Mouse (Mus musculus): ENCODE data around the gene Map2k1. TPM values are rescaled to one million over a fixed set of nuclear protein-coding genes. Genes with fewer than 3 reads are reported as not detected.

Map2k1 gene
- polyA plus RNA-seq, 1 experiment from 2014 or later: 77.1 TPM

DNA sequence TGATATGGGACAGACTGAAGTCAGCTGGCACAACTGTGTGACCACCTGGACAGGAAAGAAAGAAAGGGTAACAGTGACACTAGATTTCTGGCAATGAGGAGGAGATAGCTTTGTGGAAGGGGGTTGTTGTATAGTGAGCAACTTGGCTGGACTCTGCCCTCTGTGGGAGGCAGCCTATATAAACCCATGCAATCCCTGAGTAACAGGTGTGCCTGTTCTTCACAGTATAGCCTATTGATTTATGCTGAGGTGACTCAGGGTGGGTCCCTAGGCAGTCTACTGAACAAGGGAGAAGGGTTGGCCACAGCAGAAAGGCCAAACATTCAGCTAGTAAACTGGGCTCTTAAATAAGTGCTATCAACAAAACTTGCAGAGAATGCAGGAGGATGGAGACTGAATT lies 27.6 kb downstream of the Map2k1 start:
- no peak overlapping the region for H3K4me2 ChIP-seq
- H3K4me1 ChIP-seq (replicated peaks): peaks cover 11% of the 10 kb centered on the region
- no peak overlapping the region for H3K9ac ChIP-seq (replicated peaks)

DNA sequence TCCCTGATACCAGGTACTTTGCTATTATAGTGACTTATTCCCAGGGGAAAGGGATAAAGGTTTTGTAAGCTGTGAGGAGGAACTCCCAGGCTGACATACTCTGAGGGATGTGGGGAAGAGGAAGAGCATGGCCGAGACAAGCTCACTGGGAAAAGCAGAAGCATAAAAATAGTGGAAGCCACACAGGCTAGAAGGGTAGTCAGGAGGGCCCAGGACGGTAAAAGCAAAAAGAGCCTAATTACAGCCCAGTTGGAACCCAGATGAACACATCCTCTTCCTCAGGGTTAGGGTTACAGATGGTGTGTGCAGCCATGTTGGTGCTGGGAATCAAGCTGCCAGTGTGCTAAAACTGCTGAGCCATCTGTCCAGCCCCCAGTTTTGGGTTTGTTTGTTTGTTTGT lies 31.3 kb downstream of the Map2k1 start:
- no peak overlapping the region for H3K9ac ChIP-seq (replicated peaks)
- no peaks in the 10 kb centered on the region for H3K9me3 ChIP-seq
- H3K4me2 ChIP-seq: no peak overlapping the region
- ATAC-seq (ENCODE audit: insufficient number of reproducible peaks, insufficient read depth, low FRiP score, low TSS enrichment, low read depth): no peak
- peaks cover 13% of the 10 kb centered on the region for H3K4me1 ChIP-seq (replicated peaks)
- no peaks in the 10 kb centered on the region for H3K27me3 ChIP-seq
- no peak overlapping the region for H3K27ac ChIP-seq
- 47% methylated on average over 2 of the region's 2 CpGs for WGBS
- no peaks in the 10 kb centered on the region; the same call in 1 of the 2 replicates for H3K36me3 ChIP-seq
- no peak overlapping the region for H3K4me3 ChIP-seq (replicated peaks)

More for the DNA sequence above, 27.6 kb downstream of the Map2k1 start:
- H3K27ac ChIP-seq: no peak overlapping the region
- no peaks in the 10 kb centered on the region for H3K9me3 ChIP-seq
- no peaks in the 10 kb centered on the region for H3K27me3 ChIP-seq
- no peak overlapping the region for H3K4me3 ChIP-seq (replicated peaks)
- ATAC-seq (ENCODE audit: insufficient number of reproducible peaks, insufficient read depth, low FRiP score, low TSS enrichment, low read depth): no peak
- H3K36me3 ChIP-seq: no peaks in the 10 kb centered on the region; the same call in 1 of the 2 replicates

DNA sequence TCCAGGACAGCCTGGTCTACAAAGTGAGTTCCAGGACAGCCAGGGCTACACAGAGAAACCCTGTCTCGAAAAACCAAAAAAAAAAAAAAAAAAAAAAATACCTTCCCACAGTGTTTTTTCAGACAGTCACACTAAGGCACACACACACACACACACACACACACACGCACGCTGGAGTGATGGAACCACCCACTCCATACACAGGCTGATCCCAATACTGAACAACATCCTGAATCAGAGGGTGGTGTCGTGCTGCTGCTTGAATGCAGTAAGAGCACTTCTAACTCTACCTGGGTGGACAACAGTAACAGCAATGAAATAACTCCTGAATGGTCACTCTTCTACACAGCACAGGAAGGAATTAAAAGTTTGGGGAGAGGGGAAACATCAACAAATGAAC lies 32.0 kb downstream of the Map2k1 start:
- 81% methylated on average over 4 of the region's 4 CpGs for WGBS
- no peak overlapping the region for H3K4me2 ChIP-seq
- no peaks in the 10 kb centered on the region for H3K27me3 ChIP-seq
- H3K9ac ChIP-seq (replicated peaks): no peak overlapping the region
- no peak overlapping the region for H3K4me3 ChIP-seq (replicated peaks)
- no peaks in the 10 kb centered on the region for H3K9me3 ChIP-seq
- no peak for ATAC-seq (ENCODE audit: insufficient number of reproducible peaks, insufficient read depth, low FRiP score, low TSS enrichment, low read depth)
- H3K27ac ChIP-seq: no peak overlapping the region
- H3K4me1 ChIP-seq (replicated peaks): peaks cover 13% of the 10 kb centered on the region
- no peaks in the 10 kb centered on the region; the same call in 1 of the 2 replicates for H3K36me3 ChIP-seq

DNA sequence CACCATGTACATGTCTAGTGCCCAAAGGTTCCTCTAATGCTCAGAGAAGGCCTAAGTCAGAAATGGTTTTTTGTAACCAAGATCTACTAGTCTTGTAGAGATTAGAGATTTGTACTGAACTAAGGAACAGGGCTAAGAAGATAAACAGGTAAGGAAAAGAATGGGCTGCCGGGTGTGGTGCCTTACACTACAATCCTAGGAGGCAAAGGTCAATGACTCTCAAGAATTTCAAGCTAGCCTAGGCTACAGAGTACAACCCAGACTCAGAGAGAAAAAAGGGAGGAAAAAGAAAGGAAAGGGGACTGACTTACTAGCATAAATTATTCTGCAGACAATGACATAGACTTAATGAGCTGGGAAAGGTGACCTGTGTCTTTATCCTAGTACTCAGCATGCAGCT lies 32.8 kb downstream of the Map2k1 start:
- Histone ChIP-seq H3K27me3 (no peaks in the 10 kb centered on the region), H3K36me3 (no peaks in the 10 kb centered on the region; the same call in 1 of the 2 replicates), H3K4me2 (no peak overlapping the region), H3K9me3 (no peaks in the 10 kb centered on the region), H3K4me3 (replicated peaks) (no peak overlapping the region), H3K4me1 (replicated peaks) (peaks cover 13% of the 10 kb centered on the region), H3K27ac (no peak overlapping the region), H3K9ac (replicated peaks) (no peak overlapping the region)
- ATAC-seq (ENCODE audit: insufficient number of reproducible peaks, insufficient read depth, low FRiP score, low TSS enrichment, low read depth): no peak
- WGBS: 68% methylated on average over 1 of the region's 1 CpGs

DNA sequence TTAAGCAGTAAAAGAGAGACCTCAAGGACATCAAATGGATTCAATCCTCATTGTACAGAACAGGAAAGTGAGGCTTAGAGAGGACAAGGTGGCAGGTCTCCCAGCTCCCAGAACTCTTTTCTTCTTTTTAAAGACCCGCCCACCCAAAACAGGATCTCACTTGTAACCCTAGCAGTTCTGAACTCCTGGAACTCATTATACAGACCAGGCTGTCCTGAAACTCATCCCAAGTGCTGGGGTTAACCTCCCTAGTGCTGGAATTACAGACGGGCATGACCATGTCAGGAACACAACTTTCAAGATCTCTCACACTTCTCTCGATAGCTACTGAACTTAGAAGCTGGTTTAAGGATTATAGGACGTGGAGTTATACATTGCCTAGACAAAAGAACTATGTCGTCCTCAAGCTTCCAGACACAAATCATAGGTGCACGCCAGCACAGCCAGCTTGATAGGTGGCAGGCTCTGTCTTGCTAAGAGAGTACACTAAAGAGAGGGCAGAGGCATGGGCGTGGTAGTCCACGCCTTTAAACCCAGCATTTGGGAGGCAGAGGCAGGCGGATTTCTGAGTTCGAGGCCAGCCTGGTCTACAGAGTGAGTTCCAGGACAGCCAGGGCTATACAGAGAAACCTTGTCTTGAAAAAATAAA lies 33.5 kb downstream of the Map2k1 start:
- Histone ChIP-seq H3K27ac (no peak overlapping the region), H3K4me3 (replicated peaks) (no peak overlapping the region), H3K36me3 (no peaks in the 10 kb centered on the region; the same call in 1 of the 2 replicates), H3K27me3 (no peaks in the 10 kb centered on the region), H3K4me2 (no peak overlapping the region), H3K4me1 (replicated peaks) (peaks cover 13% of the 10 kb centered on the region), H3K9me3 (no peaks in the 10 kb centered on the region), H3K9ac (replicated peaks) (no peak overlapping the region)
- WGBS: 65% methylated on average over 10 of the region's 10 CpGs
- ATAC-seq (ENCODE audit: insufficient number of reproducible peaks, insufficient read depth, low FRiP score, low TSS enrichment, low read depth): no peak

DNA sequence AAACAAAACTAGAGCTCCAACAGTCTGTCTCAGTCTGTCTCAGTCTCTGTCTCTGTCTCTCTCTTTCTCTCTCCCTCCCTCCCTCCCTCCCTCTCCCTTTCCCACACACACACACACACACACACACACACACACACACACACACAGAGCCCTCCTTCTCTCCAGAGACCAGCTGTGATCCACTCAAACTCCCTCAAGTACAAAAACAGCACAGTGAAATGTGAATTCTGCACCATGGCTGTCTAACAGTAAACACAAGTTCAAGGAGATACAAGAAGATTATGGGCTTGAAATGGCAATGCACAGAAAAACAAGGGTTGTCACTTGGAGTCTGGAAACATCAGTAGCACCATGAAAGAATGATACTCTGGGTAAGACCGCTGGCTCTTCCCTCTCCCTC lies 34.1 kb downstream of the Map2k1 start:
- H3K27ac ChIP-seq: no peak overlapping the region
- WGBS: 44% methylated on average over 1 of the region's 1 CpGs

DNA sequence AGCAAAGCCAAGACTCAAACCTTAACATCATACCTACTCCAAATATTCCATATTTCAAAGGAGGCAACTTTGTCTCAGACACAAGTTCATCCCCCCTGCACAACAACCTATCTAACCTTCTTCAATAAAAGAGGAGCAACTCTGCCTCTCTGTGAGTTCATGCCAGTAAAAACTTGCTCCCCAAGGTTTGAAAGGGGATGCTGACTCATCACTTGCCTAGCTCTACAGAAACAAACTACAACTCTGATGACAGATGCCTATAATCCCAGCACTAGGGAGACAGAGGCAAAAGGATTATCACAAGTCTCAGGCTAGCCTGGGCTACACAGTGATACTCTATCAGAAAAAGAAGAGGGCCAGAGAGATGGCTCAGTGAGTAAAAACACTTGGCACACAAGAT lies 35.5 kb downstream of the Map2k1 start:
- no peak overlapping the region for H3K4me3 ChIP-seq (replicated peaks)
- no peak overlapping the region for H3K4me2 ChIP-seq
- ATAC-seq (ENCODE audit: insufficient number of reproducible peaks, insufficient read depth, low FRiP score, low TSS enrichment, low read depth): no peak
- peaks cover 13% of the 10 kb centered on the region for H3K36me3 ChIP-seq
- peaks cover 13% of the 10 kb centered on the region for H3K4me1 ChIP-seq (replicated peaks)
- H3K27me3 ChIP-seq: no peaks in the 10 kb centered on the region
- H3K9ac ChIP-seq (replicated peaks): no peak overlapping the region
- H3K27ac ChIP-seq: no peak overlapping the region
- H3K9me3 ChIP-seq: no peaks in the 10 kb centered on the region

More for the DNA sequence above, 34.1 kb downstream of the Map2k1 start:
- no peak overlapping the region for H3K4me2 ChIP-seq
- no peak overlapping the region for H3K4me3 ChIP-seq (replicated peaks)
- peaks cover 3% of the 10 kb centered on the region; the same call in 1 of the 2 replicates for H3K36me3 ChIP-seq
- H3K27me3 ChIP-seq: no peaks in the 10 kb centered on the region
- no peak overlapping the region for H3K9ac ChIP-seq (replicated peaks)
- H3K9me3 ChIP-seq: no peaks in the 10 kb centered on the region
- no peak for ATAC-seq (ENCODE audit: insufficient number of reproducible peaks, insufficient read depth, low FRiP score, low TSS enrichment, low read depth)
- peaks cover 13% of the 10 kb centered on the region for H3K4me1 ChIP-seq (replicated peaks)

DNA sequence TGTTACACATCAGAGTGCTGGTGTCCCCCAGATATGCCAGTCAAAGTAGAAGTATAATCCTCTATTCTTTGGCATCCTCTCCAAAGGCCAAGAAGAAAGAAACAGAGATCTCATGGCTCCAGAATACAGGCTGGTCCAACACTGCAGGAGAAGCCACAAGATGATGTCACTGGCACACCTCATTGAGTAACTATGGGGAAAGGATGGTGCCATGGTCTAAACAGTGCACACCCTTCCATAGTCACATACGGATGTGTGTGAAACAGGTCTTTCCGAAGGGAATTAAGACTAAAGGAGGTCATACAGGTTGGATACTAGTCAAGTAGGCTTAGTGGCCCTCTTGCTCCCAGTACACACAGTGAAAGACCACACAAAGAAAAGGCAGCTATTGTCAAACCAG lies 36.8 kb downstream of the Map2k1 start:
- 91% methylated on average over 2 of the region's 2 CpGs for WGBS
- H3K27me3 ChIP-seq: no peaks in the 10 kb centered on the region
- no peak overlapping the region for H3K27ac ChIP-seq
- no peak for ATAC-seq (ENCODE audit: insufficient number of reproducible peaks, insufficient read depth, low FRiP score, low TSS enrichment, low read depth)
- no peak overlapping the region for H3K4me2 ChIP-seq
- H3K36me3 ChIP-seq: peaks cover 24% of the 10 kb centered on the region
- H3K4me3 ChIP-seq (replicated peaks): no peak overlapping the region
- H3K9me3 ChIP-seq: no peaks in the 10 kb centered on the region
- H3K9ac ChIP-seq (replicated peaks): no peak overlapping the region
- peaks cover 13% of the 10 kb centered on the region for H3K4me1 ChIP-seq (replicated peaks)

DNA sequence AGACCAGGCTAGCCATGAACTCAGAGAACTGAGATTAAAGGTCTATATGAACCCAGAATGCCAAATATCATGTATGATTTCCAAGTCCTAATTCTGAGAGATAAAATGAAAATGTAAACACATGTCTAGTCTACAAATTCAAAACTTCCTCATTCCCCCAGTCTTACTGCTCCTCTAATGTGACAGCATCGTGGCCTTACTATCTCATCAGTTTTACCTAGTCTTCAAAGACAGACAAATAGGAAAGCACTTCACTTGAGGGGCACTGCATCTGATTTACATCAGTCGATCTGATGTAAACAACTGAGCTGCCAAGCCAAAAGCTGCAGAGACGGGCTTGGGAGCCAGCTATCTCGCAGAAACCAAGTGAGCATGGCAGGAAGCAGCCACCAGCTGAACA lies 37.3 kb downstream of the Map2k1 start:
- Histone ChIP-seq H3K27me3 (no peaks in the 10 kb centered on the region), H3K4me2 (no peak overlapping the region), H3K4me1 (replicated peaks) (peaks cover 13% of the 10 kb centered on the region), H3K9ac (replicated peaks) (no peak overlapping the region), H3K36me3 (peaks cover 29% of the 10 kb centered on the region), H3K9me3 (no peaks in the 10 kb centered on the region), H3K27ac (no peak overlapping the region), H3K4me3 (replicated peaks) (no peak overlapping the region)
- ATAC-seq (ENCODE audit: insufficient number of reproducible peaks, insufficient read depth, low FRiP score, low TSS enrichment, low read depth): no peak
- 74% methylated on average over 4 of the region's 4 CpGs for WGBS

DNA sequence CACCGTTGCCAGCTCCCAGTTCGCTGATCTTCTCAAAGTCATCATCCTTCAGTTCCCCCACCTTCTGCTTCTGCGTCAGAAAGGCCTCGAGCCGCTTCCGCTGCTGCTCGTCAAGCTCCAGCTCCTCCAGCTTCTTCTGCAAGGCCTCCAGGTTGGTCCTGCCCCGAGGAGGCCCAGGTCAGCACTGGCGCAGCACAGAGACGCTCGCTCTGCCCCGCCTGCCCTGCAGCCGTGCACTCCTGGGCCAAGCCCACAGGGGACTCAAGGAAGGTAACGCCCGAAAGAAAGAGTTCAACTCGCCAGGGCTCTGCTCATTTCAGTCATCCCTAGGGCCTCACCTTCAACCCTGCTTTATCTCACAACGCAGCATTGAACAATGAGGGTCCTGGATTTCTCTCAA lies 39.0 kb downstream of the Map2k1 start:
- WGBS: 90% methylated on average over 17 of the region's 17 CpGs
- Histone ChIP-seq H3K4me1 (replicated peaks) (peaks cover 4% of the 10 kb centered on the region), H3K9me3 (no peaks in the 10 kb centered on the region), H3K27me3 (no peaks in the 10 kb centered on the region), H3K36me3 (peaks cover 44% of the 10 kb centered on the region), H3K27ac (no peak overlapping the region), H3K9ac (replicated peaks) (no peak overlapping the region), H3K4me3 (replicated peaks) (no peak overlapping the region), H3K4me2 (no peak overlapping the region)
- no peak for ATAC-seq (ENCODE audit: insufficient number of reproducible peaks, insufficient read depth, low FRiP score, low TSS enrichment, low read depth)

DNA sequence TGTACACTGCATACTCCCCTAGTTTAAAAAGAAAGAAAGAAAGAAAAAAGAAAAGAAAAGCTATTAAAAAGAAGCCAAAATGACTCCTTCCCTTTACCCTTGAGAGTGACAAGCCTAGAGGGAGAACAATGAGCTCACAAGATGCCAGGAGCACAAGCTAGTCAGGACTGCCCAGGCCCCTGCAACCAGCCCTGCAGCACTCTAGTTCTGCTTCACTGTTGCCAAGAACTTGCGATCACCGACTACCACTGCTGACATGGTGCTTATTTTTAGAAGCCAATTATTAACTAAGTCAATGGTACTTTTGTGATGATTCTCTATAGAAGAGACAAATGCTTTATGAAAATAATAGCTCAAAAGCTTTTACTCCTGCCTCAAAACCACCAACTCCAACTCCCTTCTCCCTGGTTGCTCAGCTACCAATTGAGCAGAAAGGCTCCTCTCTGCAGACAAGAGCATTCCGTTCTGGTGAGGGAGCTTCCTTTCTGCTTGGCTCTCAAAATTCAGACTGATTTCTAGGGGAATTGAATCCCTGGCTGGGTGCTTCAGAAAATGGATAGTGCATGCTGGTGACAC lies 45.8 kb downstream of the Map2k1 start:
- H3K4me1 ChIP-seq (replicated peaks): no peaks in the 10 kb centered on the region
- peaks cover 77% of the 10 kb centered on the region for H3K36me3 ChIP-seq
- no peaks in the 10 kb centered on the region for H3K27me3 ChIP-seq
- no peak overlapping the region for H3K4me2 ChIP-seq
- WGBS: 90% methylated on average over 3 of the region's 3 CpGs
- no peak overlapping the region for H3K9ac ChIP-seq (replicated peaks)
- no peak overlapping the region for H3K27ac ChIP-seq
- no peak overlapping the region for H3K4me3 ChIP-seq (replicated peaks)
- ATAC-seq (ENCODE audit: insufficient number of reproducible peaks, insufficient read depth, low FRiP score, low TSS enrichment, low read depth): no peak
- H3K9me3 ChIP-seq: no peaks in the 10 kb centered on the region

DNA sequence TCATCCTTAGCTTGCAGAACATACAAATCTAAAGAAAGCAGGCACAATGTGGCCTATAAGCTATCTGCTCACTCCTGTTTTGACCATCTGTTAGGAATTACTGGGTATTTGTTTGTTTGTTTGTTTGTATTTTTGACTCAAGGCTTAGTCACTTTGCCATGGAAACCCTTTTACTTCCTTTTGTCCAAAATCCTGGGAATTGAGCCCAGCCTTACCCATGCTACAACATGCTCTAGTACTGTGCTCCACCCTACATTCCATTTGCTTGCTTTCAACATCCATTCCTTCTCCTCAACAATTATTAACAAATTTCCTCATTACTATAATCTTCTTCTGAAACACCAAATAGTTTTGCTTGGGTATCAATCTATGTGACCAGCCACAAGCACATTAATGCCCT lies 50.6 kb downstream of the Map2k1 start:
- no peak overlapping the region for H3K27ac ChIP-seq
- no peak overlapping the region for H3K4me3 ChIP-seq (replicated peaks)
- H3K9ac ChIP-seq (replicated peaks): no peak overlapping the region
- peaks cover 69% of the 10 kb centered on the region for H3K36me3 ChIP-seq
- no peaks in the 10 kb centered on the region for H3K27me3 ChIP-seq
- no peak overlapping the region for H3K4me2 ChIP-seq
- no peaks in the 10 kb centered on the region for H3K9me3 ChIP-seq
- no peak for ATAC-seq (ENCODE audit: insufficient number of reproducible peaks, insufficient read depth, low FRiP score, low TSS enrichment, low read depth)
- H3K4me1 ChIP-seq (replicated peaks): no peaks in the 10 kb centered on the region
